Comparison of ENCODE assay signal across 22 mouse cellular contexts in the genomic region with DNA sequence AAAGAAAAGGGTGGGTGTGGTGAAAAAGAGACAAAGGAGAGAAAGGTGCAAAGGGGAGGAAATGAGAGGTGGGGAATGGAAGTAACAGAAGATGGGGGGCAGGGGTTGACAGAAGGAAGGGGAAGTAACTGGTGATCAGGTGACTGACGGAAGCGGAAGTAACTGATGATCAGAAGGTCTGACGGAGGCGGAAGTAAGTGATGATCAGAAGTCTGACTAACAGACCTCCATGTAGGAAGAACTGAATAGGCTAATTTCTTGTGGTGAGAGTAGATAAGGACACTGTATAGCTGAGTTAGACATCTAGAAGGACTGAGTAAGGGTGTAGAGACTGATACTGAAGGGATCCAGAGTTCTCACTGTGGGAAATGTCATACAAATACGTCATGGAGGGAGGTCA.
A peak's percentile ranks its signal among the peaks of the same experiment; 100 is the strongest.
DNase-seq lines count a peak whose midpoint lies in the region; ATAC-seq and TF ChIP-seq lines count a peak whose summit lies in the region.
"Had no signal": no experiment of that assay in that cellular context is flagged by ENCODE, and none has a peak within 500 bp of the region (broad histone marks: within the 10 kb centered on the region; RNA-seq: fewer than 3 reads in every experiment).

No protein-coding gene starts in this region.

- no peak overlapping the region for H3K4me2 ChIP-seq in liver, embryonic 13.5 days
- H3K4me2 ChIP-seq in liver, embryonic 16.5 days (ENCODE audit: low read depth, low read length): no peak overlapping the region
- H3K4me2 ChIP-seq: embryonic facial prominence, embryonic 15.5 days; hindbrain, embryonic 14.5 days had no signal

- TF ChIP-seq CTCF in MEL (IDR thresholded peaks at IDR 0.05 in 2 of 3, conservative IDR thresholded peaks at IDR 0.05 in 1 of 3; ENCODE audit: control insufficient read depth in 1 of 3, insufficient read depth in 1 of 3, low read depth in 2 of 3, low read length in 3 of 3, poor library complexity in 1 of 3, severe bottlenecking in 1 of 3): no peak

- peaks cover 28% of the 10 kb centered on the region for H3K27me3 ChIP-seq in liver, embryonic 13.5 days
- no peaks in the 10 kb centered on the region for H3K27me3 ChIP-seq in MEL (ENCODE audit: control insufficient read depth in 1 of 2, insufficient read depth in 2 of 2, low read length in 2 of 2)
- H3K27me3 ChIP-seq in liver, embryonic 16.5 days (ENCODE audit: control insufficient read depth, insufficient read depth, low read depth, low read length): peaks cover 3% of the 10 kb centered on the region
- no peaks in the 10 kb centered on the region for H3K27me3 ChIP-seq in splenic B cell, adult 2 months (ENCODE audit: control insufficient read depth, insufficient read depth, low read length, poor library complexity, severe bottlenecking)
- H3K27me3 ChIP-seq in limb, embryonic 10.5 days (ENCODE audit: low read depth, poor library complexity, severe bottlenecking): peaks cover 30% of the 10 kb centered on the region
- H3K27me3 ChIP-seq: embryonic facial prominence, embryonic 15.5 days had no signal

- WGBS in liver, embryonic 13.5 days (ENCODE audit: insufficient replicate concordance): 40% methylated on average over 5 of the region's 5 CpGs
- WGBS in liver, embryonic 16.5 days (ENCODE audit: insufficient replicate concordance): 44% methylated on average over 5 of the region's 5 CpGs
- WGBS in limb, embryonic 10.5 days: 89% methylated on average over 5 of the region's 5 CpGs

- peak; percentile 83 to 86; a peak in 3 of 4 replicates for TF ChIP-seq EP300 in MEL (IDR thresholded peaks at IDR 0.05; ENCODE audit: low read depth in 1 of 2, low read length in 2 of 2)

- H3K79me2 ChIP-seq in MEL (ENCODE audit: control insufficient read depth, insufficient read depth, low read length, poor library complexity): no peaks in the 10 kb centered on the region

- H3K27ac ChIP-seq in liver, embryonic 13.5 days: peak overlapping the region; percentile 44; the same call in 1 of the 2 replicates
- peak overlapping the region; percentile 87 for H3K27ac ChIP-seq in MEL (ENCODE audit: control insufficient read depth, low read depth, low read length)
- H3K27ac ChIP-seq in liver, embryonic 16.5 days (ENCODE audit: low read length): no peak overlapping the region
- H3K27ac ChIP-seq in limb, embryonic 10.5 days: no peak overlapping the region
- H3K27ac ChIP-seq: embryonic facial prominence, embryonic 15.5 days; forebrain, embryonic 10.5 days; gastrocnemius, adult 2 months; heart, embryonic 10.5 days; hindbrain, embryonic 14.5 days had no signal

- no peak for DNase-seq in liver, embryonic 13.5 days
- DNase-seq in liver (no peak), MEL (ENCODE audit: low read depth, low spot score) (peak; percentile 86)
- DNase-seq in splenic B cell, adult 2 months (ENCODE audit: low read depth, low spot score): peak; percentile 43
- DNase-seq in limb, embryonic 10.5 days (ENCODE audit: low spot score): no peak
- no peak for DNase-seq in retina, postnatal 1 day
- no peak for DNase-seq in heart, postnatal 4 days
- DNase-seq: adrenal gland, postnatal 10 days; cerebellum, adult 11-12 months; cerebellum, adult 9-11 months; embryo, embryonic 11 days; gastrocnemius, adult 2 months; gastrocnemius, postnatal 36 days; heart, adult 18-20 months; heart, postnatal 10 days had no signal

- peaks cover 46% of the 10 kb centered on the region for H3K4me1 ChIP-seq in liver, embryonic 13.5 days (replicated peaks)
- H3K4me1 ChIP-seq in MEL (ENCODE audit: control insufficient read depth in 1 of 2, insufficient read depth in 2 of 2, low read length in 2 of 2): peaks cover 42 to 44% of the 10 kb centered on the region in 2 experiments
- peaks cover 23% of the 10 kb centered on the region for H3K4me1 ChIP-seq in liver, embryonic 16.5 days (ENCODE audit: control insufficient read depth, low read depth, low read length)
- H3K4me1 ChIP-seq in limb, embryonic 10.5 days: peaks cover 17% of the 10 kb centered on the region
- H3K4me1 ChIP-seq: embryonic facial prominence, embryonic 15.5 days; heart, embryonic 10.5 days had no signal

- H3K9ac ChIP-seq in liver, embryonic 13.5 days: no peak overlapping the region
- no peak overlapping the region for H3K9ac ChIP-seq in MEL (ENCODE audit: control insufficient read depth, low read depth, low read length, poor library complexity, severe bottlenecking)
- no peak overlapping the region for H3K9ac ChIP-seq in liver, embryonic 16.5 days (ENCODE audit: low read depth, low read length)
- H3K9ac ChIP-seq: embryonic facial prominence, embryonic 15.5 days; hindbrain, embryonic 14.5 days had no signal

- TF ChIP-seq RAD21 in MEL (IDR thresholded peaks at IDR 0.05; ENCODE audit: low read depth, low read length): no peak

- no peak for TF ChIP-seq POLR2A in MEL (IDR thresholded peaks at IDR 0.05; ENCODE audit: control insufficient read depth in 1 of 2, insufficient read depth in 1 of 2, low read depth in 1 of 2, low read length in 2 of 2, poor library complexity in 1 of 2)

- ATAC-seq in liver, embryonic 13.5 days (ENCODE audit: low read depth): 0 out of 2 replicates have a peak, but pooled peaks have one; percentile 10
- 0 out of 2 replicates have a peak, but pooled peaks have one; percentile 22 for ATAC-seq in liver, embryonic 16.5 days (ENCODE audit: low read depth)
- ATAC-seq: forebrain, embryonic 14.5 days had no signal

- no peak overlapping the region for H3K4me3 ChIP-seq in liver, embryonic 13.5 days (replicated peaks)
- H3K4me3 ChIP-seq in MEL (ENCODE audit: control insufficient read depth in 1 of 2, insufficient read depth in 1 of 2, low read depth in 2 of 2, low read length in 2 of 2): no peak overlapping the region
- H3K4me3 ChIP-seq in liver, embryonic 16.5 days (ENCODE audit: low read depth, low read length): no peak overlapping the region
- no peak overlapping the region for H3K4me3 ChIP-seq in limb, embryonic 10.5 days
- H3K4me3 ChIP-seq: embryonic facial prominence, embryonic 15.5 days; erythroblast, embryonic 14.5 days; forebrain, embryonic 10.5 days; gastrocnemius, adult 2 months; heart, embryonic 10.5 days had no signal

- no peaks in the 10 kb centered on the region for H3K36me3 ChIP-seq in liver, embryonic 13.5 days
- peaks cover 0 to 50% of the 10 kb centered on the region in 2 experiments; a peak in 2 of 4 replicates for H3K36me3 ChIP-seq in MEL (ENCODE audit: control insufficient read depth in 1 of 2, insufficient read depth in 2 of 2, low read length in 2 of 2)
- no peaks in the 10 kb centered on the region for H3K36me3 ChIP-seq in liver, embryonic 16.5 days (ENCODE audit: control insufficient read depth, insufficient read depth)
- H3K36me3 ChIP-seq in splenic B cell, adult 2 months (ENCODE audit: control insufficient read depth, insufficient read depth, low read length, poor library complexity, severe bottlenecking): no peaks in the 10 kb centered on the region
- H3K36me3 ChIP-seq in limb, embryonic 10.5 days: no peaks in the 10 kb centered on the region
- H3K36me3 ChIP-seq: embryonic facial prominence, embryonic 15.5 days; forebrain, embryonic 10.5 days; heart, embryonic 10.5 days had no signal

- no peaks in the 10 kb centered on the region for H3K9me3 ChIP-seq in liver, embryonic 13.5 days (replicated peaks)
- H3K9me3 ChIP-seq in MEL (replicated peaks; ENCODE audit: insufficient read depth, low read length): no peaks in the 10 kb centered on the region
- H3K9me3 ChIP-seq in liver, embryonic 16.5 days (replicated peaks; ENCODE audit: control insufficient read depth, low read length): no peaks in the 10 kb centered on the region
- H3K9me3 ChIP-seq in limb, embryonic 10.5 days (replicated peaks): no peaks in the 10 kb centered on the region
- H3K9me3 ChIP-seq: embryonic facial prominence, embryonic 15.5 days; forebrain, embryonic 10.5 days; heart, embryonic 10.5 days had no signal

TF ChIP-seq in MEL, 35 proteins besides CTCF, POLR2A, EP300 and RAD21 (continues in another document):
- TF ChIP-seq TAL1 (IDR thresholded peaks at IDR 0.05; ENCODE audit: low read length) (peak; percentile 62), POLR2AphosphoS2 (IDR thresholded peaks at IDR 0.05; ENCODE audit: low read length) (no peak; the same call in 1 of the 2 replicates), CHD2 (IDR thresholded peaks at IDR 0.05; ENCODE audit: low read length) (no peak), USF1 (IDR thresholded peaks at IDR 0.05; ENCODE audit: low read depth, low read length) (peak; percentile 90), MYB (IDR thresholded peaks at IDR 0.05; ENCODE audit: low read depth, low read length) (no peak), KAT2A (conservative IDR thresholded peaks at IDR 0.05; ENCODE audit: low read depth, low read length) (no peak), POLR2AphosphoS5 (IDR thresholded peaks at IDR 0.05; ENCODE audit: borderline replicate concordance, low read depth, low read length) (no peak), NELFE (IDR thresholded peaks at IDR 0.05; ENCODE audit: low read depth, low read length) (no peak), HCFC1 (IDR thresholded peaks at IDR 0.05; ENCODE audit: low read depth, low read length) (no peak; the same call in 1 of the 2 replicates), NRF1 (IDR thresholded peaks at IDR 0.05; ENCODE audit: insufficient read depth, low read depth, low read length, poor library complexity, severe bottlenecking) (no peak), MAX (IDR thresholded peaks at IDR 0.05; ENCODE audit: low read length) (no peak), ETS1 (IDR thresholded peaks at IDR 0.05; ENCODE audit: low read depth, low read length) (peak; percentile 98), SIN3A (IDR thresholded peaks at IDR 0.05; ENCODE audit: low read length) (peak; percentile 62; the same call in 1 of the 2 replicates), ELF1 (IDR thresholded peaks at IDR 0.05; ENCODE audit: low read depth, low read length) (peak; percentile 85), TCF12 (IDR thresholded peaks at IDR 0.05; ENCODE audit: low read depth, low read length) (peak; percentile 83), ZKSCAN1 (IDR thresholded peaks at IDR 0.05; ENCODE audit: low read depth, low read length) (no peak), USF2 (IDR thresholded peaks at IDR 0.05; ENCODE audit: borderline replicate concordance in 1 of 2, insufficient read depth in 1 of 2, low read depth in 1 of 2, low read length in 2 of 2) (no peak), UBTF (IDR thresholded peaks at IDR 0.05; ENCODE audit: borderline replicate concordance, insufficient read depth, low read depth, low read length) (no peak), GABPA (IDR thresholded peaks at IDR 0.05; ENCODE audit: low read depth, low read length) (no peak; the same call in 1 of the 2 replicates), JUND (IDR thresholded peaks at IDR 0.05; ENCODE audit: low read depth, low read length) (no peak), ZNF384 (IDR thresholded peaks at IDR 0.05; ENCODE audit: low read depth, low read length) (no peak), MXI1 (IDR thresholded peaks at IDR 0.05; ENCODE audit: low read depth, low read length) (no peak), RCOR1 (IDR thresholded peaks at IDR 0.05; ENCODE audit: low read depth, low read length) (peak; percentile 59; the same call in 1 of the 2 replicates), CHD1 (IDR thresholded peaks at IDR 0.05; ENCODE audit: low read depth, low read length) (no peak)

Comparison
In these comparisons a context has a peak if more than half of its experiments do, and no peak if none do; other contexts are left out.
1. H3K27ac ChIP-seq: peak in liver, embryonic 13.5 days (single experiment) and MEL (single experiment); none in liver, embryonic 16.5 days (single experiment) and limb, embryonic 10.5 days (single experiment).
2. DNase-seq: peak in MEL (single experiment) and splenic B cell, adult 2 months (single experiment); none in liver, embryonic 13.5 days (single experiment), liver (single experiment), limb, embryonic 10.5 days (single experiment), retina, postnatal 1 day (single experiment) and heart, postnatal 4 days (single experiment).